Mouse (Mus musculus) T-helper 17 cell (primary cell): ENCODE measurements at regions not wholly inside any gene's neighbourhood (a gene's known extent, or its start where the extent isn't known, plus 50 kb on each side); places are given as distances from the start of the nearest gene placed in this dataset.

Experiments used
- in situ Hi-C, 2 experiments: fragments of 300-600 bp; cut with MboI, MseI; formaldehyde crosslinking; loops; 1 replicate in 1 of 2; 2 replicates in 1 of 2; pipeline ENCODE4 v1.15.1; 2025; ENCODE audit warnings: high pct_unique_total_duplicates in 2 of 2

- in situ Hi-C loops = no loop called here
These were observed 59.5 kb downstream of the Tex35 start for GRCm38 (mm10) chr1:157048996-157049395.

GRCm38 (mm10) chr1:157048201-157048923, 60.1 kb downstream of the Tex35 start:
- in situ Hi-C loops = no loop called here

GRCm38 (mm10) chr1:157047751-157048200, 60.7 kb downstream of the Tex35 start:
- in situ Hi-C loops = no loop called here

- in situ Hi-C loops = no loop called here
These were observed 61.7 kb downstream of the Tex35 start for GRCm38 (mm10) chr1:157046760-157047182.

GRCm38 (mm10) chr1:157039836-157040196, 68.7 kb downstream of the Tex35 start:
- in situ Hi-C loops = loop anchor here in 1 of 2 experiments (10.0 kb wide), 1 partner anchor 1025 kb away; no protein-coding TSS in a partner anchor

GRCm38 (mm10) chr1:157039016-157039835, 69.3 kb downstream of the Tex35 start:
- in situ Hi-C loops = loop anchor here in 1 of 2 experiments (10.0 kb wide), 1 partner anchor 1026 kb away; no protein-coding TSS in a partner anchor

GRCm38 (mm10) chr1:157038111-157039008, 70.1 kb downstream of the Tex35 start:
- in situ Hi-C loops = loop anchor here in 1 of 2 experiments (10.0 kb wide), 1 partner anchor 1026 kb away; no protein-coding TSS in a partner anchor

- in situ Hi-C loops = loop anchor here in 1 of 2 experiments (10.0 kb wide), 1 partner anchor 1027 kb away; no protein-coding TSS in a partner anchor
These were observed 71.1 kb downstream of the Tex35 start for GRCm38 (mm10) chr1:157037246-157037991.

GRCm38 (mm10) chr1:157036779-157037178, 71.7 kb downstream of the Tex35 start:
- in situ Hi-C loops = loop anchor here in 1 of 2 experiments (10.0 kb wide), 1 partner anchor 1028 kb away; no protein-coding TSS in a partner anchor

GRCm38 (mm10) chr1:157035221-157035620, 73.3 kb downstream of the Tex35 start:
- in situ Hi-C loops = loop anchor here in 1 of 2 experiments (10.0 kb wide), 1 partner anchor 1030 kb away; no protein-coding TSS in a partner anchor

GRCm38 (mm10) chr1:157028682-157029081, 79.8 kb downstream of the Tex35 start:
- in situ Hi-C loops = no loop called here

GRCm38 (mm10) chr1:157027681-157028080, 80.8 kb downstream of the Tex35 start:
- in situ Hi-C loops = no loop called here

GRCm38 (mm10) chr1:157023462-157023861, 84.0 kb upstream of the Ralgps2 start:
- in situ Hi-C loops = no loop called here

- in situ Hi-C loops = no loop called here
These were observed 83.3 kb upstream of the Ralgps2 start for GRCm38 (mm10) chr1:157022456-157023435.

GRCm38 (mm10) chr1:157019892-157020291, 80.5 kb upstream of the Ralgps2 start:
- in situ Hi-C loops = no loop called here

- in situ Hi-C loops = no loop called here
These were observed 79.3 kb upstream of the Ralgps2 start for GRCm38 (mm10) chr1:157018726-157019125.

GRCm38 (mm10) chr1:157017198-157017994, 78.0 kb upstream of the Ralgps2 start:
- in situ Hi-C loops = no loop called here

GRCm38 (mm10) chr1:157016625-157017024, 77.2 kb upstream of the Ralgps2 start:
- in situ Hi-C loops = no loop called here
